Mouse (Mus musculus) urinary bladder, postnatal 4 days (tissue): ENCODE measurements around the gene Fstl4.

Experiments
- DNase-seq, 2 experiments: peaks; one replicate each; pipeline ENCODE4 v3.0.0; 2021 to 2022; ENCODE audit warnings: low spot score in 2 of 2

Fstl4 gene

DNA sequence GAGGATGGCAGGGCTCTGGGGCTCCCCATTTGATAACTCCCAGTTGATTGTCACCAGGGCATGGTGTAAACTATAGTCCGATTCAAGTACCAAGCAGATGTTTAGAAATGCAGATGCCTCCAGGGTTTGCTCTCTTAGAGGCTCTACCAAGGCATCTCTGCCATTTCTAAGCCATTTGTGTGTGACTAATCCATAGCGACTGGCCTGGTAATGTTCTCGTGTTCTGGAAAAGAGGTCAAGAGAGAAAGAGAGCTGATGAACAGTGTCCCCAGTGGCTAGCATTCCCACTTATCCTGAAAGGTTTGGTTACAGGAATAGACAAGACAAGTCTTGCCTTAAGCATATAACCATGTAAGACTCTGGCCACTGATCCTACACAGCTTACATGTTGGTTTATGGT lies 3.5 kb downstream of the Fstl4 start:
- no peak for DNase-seq

DNA sequence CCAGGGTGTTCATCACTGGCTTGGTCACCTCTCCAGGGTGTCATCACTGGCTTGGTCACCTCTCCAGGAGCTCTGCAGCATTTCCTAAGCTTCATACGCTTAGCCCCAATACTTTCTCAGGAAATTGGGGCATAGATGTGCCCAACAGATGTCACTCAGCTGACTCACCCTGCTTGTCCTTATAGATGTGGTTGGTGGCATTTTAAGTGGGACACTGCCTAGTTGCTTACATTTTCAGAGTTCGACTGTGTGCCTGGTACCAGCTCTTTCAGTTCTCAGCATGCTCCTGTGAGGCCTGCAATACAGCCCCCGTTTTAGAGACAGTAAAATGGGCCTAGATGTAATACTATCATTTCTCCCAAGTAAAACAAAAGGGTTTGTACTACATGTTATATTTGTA lies 8.6 kb downstream of the Fstl4 start:
- DNase-seq, result no peak

DNA sequence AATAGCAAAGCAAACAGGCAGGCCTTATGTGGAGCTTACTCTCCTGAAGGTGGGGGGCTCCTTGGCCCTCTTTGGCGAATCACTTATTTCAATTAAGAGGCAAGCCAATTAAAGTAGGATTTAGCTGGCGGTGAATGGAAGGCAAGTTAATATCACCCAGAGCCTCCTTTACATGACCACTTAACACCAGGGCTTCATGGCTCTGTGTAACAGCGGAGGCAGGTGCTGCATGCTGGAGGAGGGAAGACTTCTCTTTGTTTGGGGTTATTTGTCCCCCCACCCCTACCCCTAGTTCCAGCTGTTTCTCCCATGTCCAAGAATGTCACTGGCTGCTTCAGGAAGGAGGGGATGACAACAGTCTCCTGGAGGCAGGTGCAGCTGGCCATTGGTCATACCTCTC lies 10.9 kb downstream of the Fstl4 start:
- DNase-seq, result no peak

DNA sequence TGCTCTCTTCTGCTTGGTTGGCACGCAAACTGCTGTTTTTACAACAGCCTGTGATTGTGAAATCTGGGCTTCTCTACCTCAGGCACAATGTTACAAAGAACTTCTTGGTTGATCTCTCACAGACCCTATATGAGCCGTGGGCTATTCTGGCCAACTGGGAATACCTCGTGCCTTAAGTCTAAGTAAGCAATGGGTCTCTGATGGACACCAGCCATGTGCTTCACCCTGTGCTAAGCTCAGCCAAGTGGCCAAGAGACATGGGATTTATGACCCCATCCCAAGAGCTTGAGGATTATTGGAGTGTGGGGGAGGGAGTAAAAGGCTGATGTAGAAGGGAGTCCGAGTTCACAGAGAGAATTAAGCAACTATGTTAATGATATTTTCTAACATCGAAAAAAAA lies 18.0 kb downstream of the Fstl4 start:
- DNase-seq, result no peak

DNA sequence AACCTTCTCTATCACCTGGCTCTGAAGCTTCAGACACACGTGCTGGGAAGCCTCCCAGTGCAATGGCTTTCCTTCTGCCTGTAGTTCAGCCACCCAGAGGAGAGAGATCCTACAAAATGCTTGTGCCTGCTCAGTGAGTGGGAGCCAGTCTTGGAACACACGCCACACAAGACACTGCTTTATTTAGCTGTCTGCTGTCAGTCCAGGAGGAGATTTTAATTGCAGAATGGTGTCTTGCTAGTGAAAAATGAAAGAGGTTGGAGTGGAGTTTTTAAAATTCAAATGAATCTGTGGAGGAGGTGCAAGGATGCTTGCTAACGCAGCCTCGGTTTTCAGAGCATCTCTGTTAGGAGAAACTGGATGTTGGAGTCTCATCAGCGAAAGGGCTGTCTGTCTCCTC lies 29.9 kb downstream of the Fstl4 start:
- no peak for DNase-seq

DNA sequence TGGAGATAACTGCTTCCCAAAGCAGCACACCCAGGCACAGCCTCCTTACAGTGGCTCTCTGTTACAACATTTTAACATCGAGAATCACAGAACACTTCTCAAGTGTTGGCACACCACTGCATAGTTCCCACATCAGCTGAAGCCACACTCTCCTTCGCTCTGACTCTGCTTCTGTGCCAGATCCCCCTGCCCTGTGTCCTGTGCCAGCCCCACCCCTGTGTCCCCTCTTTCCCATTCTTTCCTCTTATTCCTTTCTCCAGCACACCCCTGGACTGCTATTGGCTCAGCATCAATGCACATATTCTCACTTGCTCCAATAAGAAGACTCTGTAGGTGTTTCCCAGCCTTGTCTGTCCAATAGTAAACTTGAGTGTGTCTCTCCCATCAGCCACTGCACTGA lies 45.1 kb downstream of the Fstl4 start:
- no peak for DNase-seq

DNA sequence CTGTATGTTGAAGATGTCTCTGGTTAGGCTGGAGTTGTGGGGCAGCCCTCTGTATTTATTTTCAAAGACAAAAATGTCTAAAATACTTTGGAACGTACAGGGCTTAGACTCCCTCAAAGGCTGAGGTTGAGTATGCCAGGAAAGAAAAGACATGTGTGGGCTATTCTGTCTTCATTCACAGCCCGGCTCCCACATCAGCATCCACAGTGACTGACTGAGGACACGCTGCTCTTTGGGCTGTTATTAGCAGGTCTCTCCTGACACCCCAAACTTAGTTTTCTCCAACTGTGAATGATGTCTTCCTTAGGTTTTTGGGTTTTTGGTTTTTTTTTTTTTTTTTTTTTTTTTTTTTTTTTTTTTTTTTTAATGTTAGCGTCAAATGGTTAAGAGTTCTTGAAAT lies 51.6 kb downstream of the Fstl4 start:
- DNase-seq, result no peak

DNA sequence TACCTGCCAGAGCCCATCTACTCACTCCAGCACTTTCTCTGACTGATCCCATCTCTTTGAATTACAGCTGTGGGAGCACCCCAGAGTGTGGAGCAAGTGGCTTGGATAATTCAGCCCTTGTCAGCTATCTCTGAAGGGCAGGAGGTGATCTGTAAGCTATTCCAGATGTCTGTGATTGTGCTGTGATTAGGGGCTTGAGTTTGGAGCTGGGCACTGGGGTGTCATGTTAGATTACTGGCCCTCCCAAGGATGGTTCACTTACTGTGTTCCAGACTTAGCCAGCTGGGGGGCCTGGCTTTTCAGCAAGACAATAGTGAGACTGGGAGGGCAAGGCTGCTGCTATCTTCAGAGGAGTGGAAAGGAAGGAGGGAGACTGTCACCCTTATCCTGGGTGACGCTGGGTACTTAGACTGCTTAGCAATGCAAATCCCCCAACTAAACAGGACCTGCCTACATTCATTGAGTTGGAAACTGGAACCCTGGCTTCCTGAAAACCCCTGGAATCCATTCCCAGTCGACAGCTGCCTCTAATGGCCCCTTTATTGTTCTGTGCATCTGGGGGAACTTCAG lies 56.0 kb downstream of the Fstl4 start:
- no peak for DNase-seq

DNA sequence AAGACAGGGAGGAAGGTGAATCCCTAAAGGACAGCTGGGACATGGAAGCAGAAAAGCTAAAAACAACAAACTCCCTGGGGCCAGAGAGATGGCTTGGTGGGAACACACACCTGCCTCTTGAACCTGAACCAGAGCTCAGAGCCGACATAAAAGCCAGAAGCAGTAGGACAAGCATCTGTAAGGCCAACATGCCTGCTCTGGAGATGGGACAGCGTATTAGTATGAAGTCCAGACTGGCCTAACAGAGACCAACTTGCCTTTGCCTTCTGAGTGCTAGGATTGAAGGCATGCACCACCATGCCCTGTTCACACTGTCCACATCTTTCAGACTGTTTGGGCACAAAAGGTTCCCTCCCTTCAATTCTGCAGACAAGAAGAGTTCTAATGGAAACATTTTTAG lies 62.2 kb downstream of the Fstl4 start:
- no peak for DNase-seq

DNA sequence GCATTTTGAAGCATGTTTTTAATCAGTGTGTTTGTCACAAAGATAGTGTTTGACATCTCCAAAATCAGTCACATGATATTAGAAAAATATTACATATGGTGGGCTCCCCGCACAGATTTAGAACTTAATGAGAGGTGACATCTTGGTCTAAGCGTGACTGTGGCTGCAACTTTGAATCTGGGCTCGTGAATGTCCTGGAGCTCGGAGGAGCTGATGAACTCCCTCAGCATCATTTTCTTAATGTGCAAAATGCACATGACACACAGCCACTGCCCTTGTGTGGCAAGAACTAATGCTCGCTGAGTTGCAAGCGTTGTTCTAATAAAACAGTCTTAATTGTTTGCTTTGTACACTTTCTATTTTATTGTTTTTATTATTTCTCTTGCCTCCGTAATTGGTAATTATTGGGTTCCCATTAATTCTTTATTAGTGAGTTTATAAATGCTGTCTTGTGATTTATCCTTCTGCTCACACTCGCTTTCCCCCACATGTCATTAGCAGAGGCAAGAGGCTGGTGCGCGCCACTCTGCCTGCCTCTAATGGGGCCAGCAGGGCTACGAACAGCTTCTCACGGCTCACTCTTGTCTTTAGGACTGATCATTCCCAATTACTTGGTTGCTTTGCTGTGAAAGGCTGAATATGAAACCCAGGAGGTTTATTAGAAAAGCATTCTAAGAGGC lies 67.3 kb downstream of the Fstl4 start:
- DNase-seq, result no peak

DNA sequence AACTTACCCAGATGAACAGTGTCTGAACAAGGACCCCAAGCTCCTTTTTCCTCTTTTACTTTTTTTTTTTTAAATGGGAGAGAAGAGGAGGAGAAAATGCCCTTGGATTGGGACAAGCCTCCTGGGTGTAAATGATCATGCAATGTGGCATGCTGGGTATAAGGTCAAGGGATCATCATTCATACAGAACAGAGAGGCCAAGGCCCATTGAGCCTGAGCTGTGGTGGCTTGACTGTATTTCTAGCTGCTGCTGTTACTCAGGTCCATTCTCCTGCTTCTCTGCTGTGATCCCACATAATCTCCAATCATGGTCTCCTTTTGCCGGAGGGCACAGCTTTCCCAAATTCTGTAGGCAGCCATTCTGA lies 67.9 kb downstream of the Fstl4 start:
- no peak for DNase-seq

DNA sequence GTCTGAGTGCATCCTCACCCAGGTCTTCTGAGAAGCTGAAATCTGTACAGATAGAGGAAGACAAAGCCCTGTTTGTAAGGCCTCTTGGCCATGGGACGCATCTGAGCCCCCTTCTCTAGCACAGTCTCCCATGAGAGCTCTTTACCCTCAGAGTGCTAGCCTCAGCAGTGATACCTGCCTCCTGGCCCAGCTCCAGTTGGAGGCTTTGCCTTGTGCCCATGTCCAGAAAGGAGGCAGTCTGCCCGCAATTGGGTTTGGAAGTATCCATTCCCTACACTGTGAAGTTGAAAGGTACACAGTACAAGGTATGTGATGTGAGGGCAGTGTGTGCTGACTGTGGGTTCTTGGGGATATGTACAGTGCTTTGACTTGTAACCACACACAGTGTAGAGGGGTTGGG lies 84.3 kb downstream of the Fstl4 start:
- DNase-seq, result no peak

DNA sequence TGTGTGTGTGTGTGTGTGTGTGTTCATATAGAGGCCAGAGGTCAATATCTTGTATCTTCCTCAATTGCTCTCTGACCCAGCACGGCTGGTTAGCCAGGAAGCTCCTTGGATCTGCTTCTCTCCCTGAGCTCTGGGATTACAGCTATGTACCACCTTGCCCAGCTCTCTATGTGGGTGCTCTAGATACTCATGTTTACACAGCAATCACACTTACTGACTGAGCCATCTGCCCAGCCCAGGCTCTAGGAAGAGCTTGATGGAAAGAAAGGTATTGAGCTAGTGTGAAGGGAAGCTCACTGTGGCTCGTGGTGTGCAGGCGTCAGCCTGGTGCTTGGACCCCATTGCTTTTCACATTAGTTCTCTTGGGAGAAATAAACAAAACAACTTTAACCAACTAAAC lies 85.6 kb downstream of the Fstl4 start:
- DNase-seq, result no peak

DNA sequence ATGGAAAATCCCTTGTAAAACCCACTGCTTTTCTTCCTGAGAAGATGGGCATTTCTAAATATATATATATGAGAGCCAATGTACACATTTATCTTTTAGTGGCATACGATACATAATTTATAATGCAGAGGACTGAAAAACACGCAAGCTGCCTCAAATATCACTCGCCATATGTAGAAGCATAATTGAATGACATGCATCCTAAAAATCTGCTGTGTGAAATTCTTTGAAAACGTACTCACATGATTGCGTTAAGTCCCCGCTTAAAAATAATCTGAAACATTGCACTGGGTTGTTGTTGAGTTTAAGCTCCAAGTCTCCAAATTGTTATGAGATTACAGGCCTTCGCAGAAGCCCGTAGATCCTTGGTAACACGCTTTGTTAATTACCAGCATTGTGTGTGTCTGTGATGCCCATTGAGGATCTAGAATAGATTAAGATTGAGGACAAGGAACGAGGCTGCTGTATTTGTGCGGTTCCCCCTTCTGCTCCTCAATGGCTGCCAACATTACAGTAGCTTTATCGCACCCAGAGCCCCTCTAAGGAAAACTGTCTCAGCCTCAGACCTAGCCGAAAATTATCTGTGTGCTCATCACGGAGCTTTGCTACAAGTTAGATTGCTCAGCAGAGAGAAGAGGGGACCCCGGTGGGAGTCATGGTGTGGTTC lies 108.5 kb downstream of the Fstl4 start:
- DNase-seq, result no peak

DNA sequence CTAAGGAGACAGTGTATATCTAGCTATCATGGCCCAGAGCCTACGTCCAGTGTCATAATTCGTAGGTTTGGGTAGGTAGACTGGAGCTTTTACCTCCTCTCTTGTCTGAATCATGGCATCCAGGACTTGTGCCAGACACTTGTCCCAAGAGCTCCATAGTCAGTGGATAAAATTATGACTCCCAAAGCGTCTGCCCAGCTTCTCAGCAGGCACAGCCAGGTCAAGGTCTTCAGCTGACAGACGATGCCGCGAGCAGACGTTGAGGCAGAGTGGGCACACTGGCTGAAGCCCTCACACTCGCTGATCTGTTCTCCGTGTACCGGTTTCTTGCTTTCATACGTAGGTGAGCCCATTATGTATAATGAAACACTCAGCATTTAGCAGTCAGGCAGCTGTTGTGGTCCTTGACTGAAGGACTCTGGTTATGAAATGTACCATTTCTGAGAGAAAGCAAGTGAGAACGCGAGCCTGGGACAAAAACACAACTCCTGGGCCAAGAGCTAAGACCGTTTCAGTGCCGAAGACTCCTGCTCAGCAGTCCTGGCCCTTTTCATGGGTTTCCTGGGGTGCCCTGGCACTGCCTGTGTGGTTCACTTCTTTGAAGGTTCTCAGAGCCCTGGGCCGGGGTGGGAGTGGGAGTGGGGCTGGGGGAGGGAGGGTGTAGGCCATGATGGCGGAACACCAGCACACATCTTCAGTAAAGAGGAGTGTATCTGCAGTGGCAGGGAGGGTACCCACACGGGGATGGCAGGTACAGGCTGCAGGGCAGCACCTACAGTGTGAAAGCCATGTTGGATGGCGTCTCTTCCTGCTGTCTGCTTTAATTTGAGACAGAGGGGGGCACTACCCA lies 111.7 kb downstream of the Fstl4 start:
- DNase-seq, result no peak

DNA sequence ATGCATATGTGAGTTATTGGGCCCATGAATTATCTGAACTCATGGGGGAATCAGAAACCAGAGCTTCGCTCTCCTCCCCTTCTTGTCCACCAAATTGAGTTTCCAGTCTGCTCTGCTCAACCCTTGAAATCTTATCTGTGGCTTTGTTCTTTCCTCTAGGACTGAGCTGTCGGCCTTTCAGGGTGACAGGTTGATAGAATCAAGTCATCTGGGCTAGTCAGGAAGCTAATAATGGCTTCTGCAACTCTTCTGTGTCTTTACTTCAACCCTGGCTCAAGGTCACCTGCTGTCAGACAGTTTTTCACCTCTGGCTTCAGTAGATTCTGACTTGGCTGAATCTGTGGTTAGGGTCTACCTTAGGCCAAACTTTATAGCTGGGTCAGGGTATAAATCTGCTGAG lies 113.2 kb downstream of the Fstl4 start:
- no peak for DNase-seq

DNA sequence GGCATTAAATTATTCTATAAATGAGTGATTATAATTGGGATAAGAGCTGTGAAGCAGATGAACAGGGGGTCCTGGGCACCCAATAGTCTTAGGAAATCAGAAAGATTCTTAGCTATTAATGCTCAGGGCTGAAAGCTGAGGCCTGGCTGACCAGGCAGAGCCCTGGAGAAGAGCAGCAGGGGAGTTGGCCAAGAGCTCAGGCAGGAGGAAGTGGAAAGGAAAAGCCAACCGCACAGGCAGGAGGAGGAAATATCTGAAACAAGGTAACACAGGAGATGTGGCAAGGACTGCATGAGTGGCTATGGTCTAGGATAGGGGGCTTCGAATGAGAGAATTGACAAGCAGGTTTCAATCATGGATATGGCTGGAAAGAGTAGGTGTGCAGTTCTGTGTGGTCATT lies 115.5 kb downstream of the Fstl4 start:
- no peak for DNase-seq

DNA sequence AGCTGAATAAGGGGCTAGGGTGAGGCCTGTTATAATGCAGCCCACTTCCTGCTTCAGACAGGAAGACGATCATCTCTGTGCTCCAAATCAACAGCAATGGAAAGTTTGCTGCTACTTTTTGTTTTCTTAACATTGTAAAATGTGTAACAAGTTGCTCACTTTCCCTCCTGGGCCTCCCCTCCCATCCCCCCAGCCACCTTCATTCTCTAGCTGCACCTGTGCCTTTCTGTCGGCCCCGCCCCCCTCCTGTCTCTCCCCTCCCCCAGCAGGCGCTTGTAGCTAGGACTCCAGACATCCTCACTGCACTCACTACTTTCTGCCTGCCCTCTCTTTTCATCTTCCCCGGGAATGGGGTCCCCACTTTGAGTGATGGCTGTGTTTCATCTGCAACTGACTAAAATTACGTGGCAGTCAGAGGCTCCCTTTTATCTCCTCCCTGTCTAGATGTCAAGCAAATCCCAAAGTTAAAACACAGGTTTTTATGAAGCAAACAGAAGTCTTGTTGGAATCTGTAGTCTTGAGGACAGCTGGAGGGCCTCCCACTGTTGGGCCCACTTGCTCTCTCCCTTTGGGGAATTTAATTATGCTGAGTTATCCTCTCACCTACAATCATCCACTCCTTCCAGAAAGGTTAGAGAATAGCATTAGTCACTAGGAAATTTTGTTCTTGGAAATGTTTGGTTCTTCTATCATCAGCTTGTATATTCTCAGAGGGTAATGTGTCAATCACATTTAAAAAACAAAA lies 122.3 kb downstream of the Fstl4 start:
- no peak for DNase-seq

DNA sequence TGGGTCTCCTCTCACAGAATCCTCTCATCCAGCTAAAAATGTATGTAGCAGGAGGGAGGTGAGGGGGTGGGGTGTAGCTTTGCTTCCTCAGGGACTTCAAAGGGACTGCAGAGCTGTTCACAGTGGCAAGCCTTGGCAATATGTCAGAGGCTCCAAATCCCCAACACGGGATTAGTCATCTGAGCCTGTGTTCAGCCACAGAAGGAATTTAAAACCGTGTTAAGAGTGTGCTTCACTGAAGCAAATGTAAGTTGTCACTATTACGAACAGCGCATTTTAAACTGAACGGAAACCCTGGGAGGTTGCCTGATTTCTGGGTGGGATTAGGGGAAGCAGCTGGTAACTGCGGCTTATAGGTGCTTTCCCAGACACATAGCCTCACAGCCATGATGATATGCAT lies 123.7 kb downstream of the Fstl4 start:
- DNase-seq, result no peak

DNA sequence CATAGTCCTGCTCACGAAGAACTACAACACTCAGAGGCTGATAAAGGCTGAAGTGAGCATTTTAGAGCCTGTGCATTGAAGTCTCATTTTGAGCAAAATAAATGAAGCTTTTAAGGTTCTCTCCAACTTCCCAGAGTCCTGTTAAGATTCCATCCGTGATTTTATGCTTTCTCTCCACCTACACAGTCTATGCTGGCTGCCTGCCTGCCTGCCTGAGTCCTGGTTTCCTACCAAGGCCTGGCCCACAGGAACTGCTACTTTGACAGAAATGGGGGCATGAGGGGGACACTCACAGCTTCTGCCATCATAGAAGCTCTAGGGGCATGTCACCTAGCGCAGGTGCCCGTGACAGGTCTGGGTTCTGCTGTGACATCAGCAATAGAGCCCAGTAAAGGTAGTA lies 125.1 kb downstream of the Fstl4 start:
- DNase-seq, result no peak

DNA sequence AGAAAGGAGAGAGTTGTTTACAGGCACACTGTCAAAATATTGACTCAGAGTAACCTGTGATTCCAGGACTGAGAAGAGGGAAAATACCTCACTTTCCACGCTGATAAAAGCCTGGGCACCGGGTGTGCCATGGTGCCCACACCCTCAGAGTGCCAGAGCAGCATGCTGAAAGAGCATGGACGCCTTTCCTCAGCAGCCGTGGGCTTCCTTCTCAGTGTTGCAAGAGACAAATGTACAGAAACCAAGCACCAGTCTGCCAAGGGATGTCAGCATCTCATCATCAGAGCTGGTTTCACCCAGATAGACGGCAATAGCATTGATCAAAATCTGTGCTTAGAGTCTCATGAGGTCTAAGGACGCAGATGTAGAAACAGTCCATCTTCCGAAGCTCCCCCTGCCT lies 125.7 kb downstream of the Fstl4 start:
- no peak for DNase-seq

DNA sequence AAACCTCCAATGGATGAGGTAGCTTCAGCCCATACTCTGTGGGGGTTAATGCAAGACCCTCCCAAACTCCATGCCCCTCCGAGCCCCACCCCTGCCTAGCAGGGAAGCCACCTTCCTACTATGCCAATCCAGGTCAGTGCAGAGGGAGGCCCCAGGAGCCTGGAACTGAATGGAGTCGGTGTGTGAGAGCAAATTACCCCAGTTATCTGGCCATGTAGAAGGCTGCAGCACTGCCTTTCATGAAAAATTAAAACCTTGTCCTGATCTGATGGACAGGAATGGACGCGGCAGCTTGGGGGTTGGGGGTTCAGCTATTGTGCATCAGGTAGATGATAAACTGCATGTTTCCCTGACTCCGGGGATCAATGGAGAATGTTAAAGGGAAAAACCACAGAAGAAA lies 139.7 kb downstream of the Fstl4 start:
- DNase-seq, result no peak
